Mouse (Mus musculus): Measurements from ENCODE around the gene Wdfy3. TPM values are rescaled to one million over a fixed set of nuclear protein-coding genes. Genes with fewer than 3 reads are reported as not detected.

Gene Wdfy3
- total RNA-seq, 1 experiment from 2014 or later, result 20.8 TPM

DNA sequence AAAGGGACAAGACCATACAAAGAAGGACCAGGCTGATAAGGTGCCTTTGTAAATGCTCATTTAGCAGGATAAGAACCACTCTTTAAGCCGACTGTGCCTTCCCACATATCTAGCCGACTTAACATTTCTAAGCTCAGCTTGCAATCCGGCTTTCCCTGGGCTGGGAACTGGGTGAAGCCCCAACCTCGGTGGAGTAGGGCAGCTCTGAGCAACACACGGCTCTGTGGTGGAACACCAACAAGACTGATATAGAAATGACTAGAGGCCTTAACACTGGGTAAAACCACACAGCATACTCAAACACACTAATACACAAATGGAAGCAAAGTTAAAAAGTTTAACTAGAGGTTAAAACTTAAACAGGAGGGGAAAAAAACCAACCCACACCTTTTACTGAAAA, 7.9 kb downstream of the Wdfy3 start:
- ATAC-seq (ENCODE audit: extremely low read depth, insufficient number of reproducible peaks, low FRiP score, poor library complexity, severe bottlenecking), result no peak

DNA sequence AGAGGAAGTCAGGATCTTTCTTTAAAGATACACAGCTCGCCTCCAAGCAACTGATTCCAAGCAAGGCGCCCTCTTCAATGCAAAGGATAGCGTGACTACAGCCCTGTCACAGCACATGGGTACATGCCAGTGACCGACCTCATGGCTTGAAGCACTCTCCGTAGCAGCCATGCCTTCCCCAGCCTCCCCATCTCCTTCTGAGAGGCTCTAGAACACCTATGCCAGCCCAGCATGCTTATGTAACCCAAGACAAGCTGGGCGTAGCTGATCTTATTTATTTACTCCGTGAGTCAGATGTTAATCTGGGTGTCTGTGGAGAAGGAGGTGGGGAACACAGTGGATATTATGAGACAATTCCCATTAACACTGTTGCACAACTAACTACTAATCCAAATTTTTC, 13.8 kb downstream of the Wdfy3 start:
- ATAC-seq (ENCODE audit: extremely low read depth, insufficient number of reproducible peaks, low FRiP score, poor library complexity, severe bottlenecking), result no peak

DNA sequence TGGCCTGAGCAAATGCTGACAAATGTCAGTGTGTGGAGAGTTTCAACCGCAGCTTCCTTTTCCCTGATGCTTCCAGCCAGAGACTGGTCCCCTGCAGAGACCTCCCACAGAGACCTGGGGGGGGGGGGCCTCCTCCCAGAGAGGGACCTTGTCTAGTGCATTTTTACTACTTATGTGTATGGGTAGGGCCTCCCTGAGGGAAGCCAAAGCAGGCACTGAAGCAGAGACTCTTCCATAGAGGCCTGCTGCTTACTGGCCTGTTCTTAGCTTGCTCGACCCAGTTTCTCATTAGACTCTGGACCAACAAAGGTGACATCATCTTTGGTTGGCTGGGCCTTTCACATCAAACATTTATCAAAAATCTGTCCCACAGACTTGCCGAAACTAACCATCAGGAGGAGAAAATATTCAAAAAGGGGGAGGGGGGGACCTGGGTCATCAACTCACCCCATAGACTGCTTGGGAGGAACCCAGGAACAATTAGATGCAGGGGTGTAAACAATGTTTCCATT, 14.5 kb downstream of the Wdfy3 start:
- no peak for ATAC-seq (ENCODE audit: extremely low read depth, insufficient number of reproducible peaks, low FRiP score, poor library complexity, severe bottlenecking)

DNA sequence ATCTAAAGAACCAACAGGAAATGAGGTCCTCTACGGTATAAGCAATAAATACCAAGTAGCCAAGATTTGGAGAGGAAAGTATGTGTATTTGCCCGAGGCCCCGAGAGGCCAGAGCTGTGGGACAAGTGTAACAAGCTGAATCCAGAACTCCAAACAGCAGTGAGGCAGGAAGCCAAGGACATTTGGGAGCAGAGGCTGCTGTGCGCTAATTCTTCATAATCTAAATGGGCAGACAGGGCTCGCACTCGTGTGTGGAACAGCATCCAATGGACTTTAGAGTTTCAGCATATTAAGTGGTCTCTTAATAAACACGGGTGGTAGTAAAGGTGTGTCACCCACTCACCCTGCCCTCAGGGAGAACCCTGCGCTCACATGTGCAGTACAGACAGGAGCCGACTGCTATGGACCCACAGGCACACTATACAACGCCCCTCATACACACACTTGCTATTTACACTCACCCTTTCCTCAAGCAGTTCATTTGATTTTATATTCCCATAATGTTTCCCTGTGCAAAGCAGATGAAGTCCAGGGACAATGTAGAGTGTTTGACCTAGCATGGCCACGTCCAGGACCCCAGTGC, 15.1 kb downstream of the Wdfy3 start:
- ATAC-seq (ENCODE audit: extremely low read depth, insufficient number of reproducible peaks, low FRiP score, poor library complexity, severe bottlenecking), result no peak

DNA sequence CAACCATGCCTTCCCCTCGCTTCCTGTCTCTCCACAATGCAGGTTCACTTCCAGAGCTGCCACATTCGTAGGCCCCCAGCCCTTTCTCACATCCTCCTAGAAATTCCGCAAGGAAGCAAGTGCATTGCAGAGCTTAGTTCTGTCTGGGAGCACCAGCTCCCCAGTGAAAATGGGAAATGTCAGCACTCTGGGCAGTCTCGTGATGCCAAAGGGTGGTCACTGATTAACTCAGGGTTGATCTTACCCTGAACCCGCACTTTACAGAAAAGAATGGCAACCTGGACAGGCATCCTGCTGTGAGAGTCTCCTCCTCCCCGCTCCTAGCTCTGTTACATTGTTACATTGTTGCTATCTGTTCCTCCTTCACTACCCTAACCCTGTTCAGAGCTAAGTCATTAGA, 16.8 kb downstream of the Wdfy3 start:
- no peak for ATAC-seq (ENCODE audit: extremely low read depth, insufficient number of reproducible peaks, low FRiP score, poor library complexity, severe bottlenecking)

DNA sequence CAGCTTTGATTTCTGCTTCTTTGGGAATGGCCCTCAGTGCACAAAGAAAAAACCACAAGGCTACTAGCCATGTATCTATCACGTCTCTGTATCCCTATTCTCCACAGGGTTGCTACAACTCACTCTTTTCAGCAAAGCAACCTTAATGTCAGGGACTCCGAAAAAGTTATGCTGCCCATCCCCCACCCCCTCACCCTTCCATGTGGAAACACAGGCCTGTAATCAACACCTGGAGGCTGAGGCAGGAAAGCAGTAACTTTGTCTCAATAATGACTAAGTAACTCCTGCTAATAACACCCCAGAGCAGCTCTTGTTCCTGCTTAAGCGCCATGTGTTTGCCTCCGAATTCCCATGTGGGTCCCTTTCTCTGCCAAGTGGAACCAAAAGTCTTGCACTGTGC, 17.3 kb downstream of the Wdfy3 start:
- no peak for ATAC-seq (ENCODE audit: extremely low read depth, insufficient number of reproducible peaks, low FRiP score, poor library complexity, severe bottlenecking)

DNA sequence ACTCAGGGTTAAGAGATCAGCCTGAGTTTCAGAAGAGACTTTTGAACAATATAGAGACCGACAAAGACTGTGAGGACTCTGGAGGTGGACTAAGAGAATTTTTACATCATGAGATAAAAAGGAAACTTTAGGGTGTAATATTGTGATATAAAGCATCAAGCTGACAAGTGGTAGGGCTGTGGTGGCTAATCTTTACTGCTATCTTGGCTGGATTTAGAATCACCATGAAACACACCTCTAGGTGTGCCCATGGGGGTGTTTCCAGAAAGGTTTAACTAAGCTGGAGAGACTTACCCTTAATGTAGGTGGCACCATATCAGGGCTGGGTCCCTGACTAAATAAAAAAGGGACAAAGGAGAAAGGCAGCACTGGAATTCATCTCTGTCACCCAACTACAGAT, 19.0 kb downstream of the Wdfy3 start:
- ATAC-seq (ENCODE audit: extremely low read depth, insufficient number of reproducible peaks, low FRiP score, poor library complexity, severe bottlenecking), result no peak

DNA sequence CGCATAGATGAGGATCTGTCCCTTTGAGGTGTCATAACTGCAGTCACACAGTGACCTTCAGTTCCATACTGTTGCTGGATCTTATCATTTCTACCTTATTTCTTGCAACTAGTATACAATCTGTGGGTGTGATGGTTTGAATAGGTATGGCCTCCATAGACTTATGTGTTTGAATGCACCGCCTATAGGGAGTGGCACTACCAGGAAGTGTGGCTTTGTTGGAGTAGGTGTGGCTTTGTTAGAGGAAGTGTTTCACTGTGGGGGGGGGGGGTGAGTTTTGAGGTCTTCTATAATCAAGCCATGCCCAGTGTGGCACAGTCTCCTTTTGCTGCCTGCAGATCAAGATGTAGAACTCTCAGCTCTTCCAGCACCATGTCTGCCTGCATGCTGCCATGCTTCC, 21.3 kb downstream of the Wdfy3 start:
- no peak for ATAC-seq (ENCODE audit: extremely low read depth, insufficient number of reproducible peaks, low FRiP score, poor library complexity, severe bottlenecking)

DNA sequence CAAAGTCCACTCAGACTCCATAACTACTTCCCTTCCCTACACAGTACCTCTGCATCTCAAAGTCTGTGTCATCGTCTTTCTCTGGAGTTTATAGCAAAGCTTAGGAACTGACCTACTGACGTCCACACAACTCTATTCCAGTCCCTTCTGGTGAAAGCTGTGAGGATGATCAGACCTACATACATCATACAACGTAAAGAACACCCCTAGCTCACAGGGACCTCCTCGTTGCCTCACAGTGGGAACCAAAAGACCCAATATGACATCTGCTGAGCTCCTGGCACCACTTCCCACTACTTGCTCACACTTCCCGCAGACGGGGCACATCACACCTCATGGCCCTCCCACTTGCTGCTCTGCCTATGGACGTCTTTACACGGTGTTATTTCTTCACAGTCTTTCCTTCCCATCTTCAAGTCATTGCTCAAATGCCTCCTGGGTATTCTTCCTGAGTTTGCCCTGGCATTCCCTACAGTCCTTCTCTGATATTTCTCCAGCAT, 23.1 kb downstream of the Wdfy3 start:
- no peak for ATAC-seq (ENCODE audit: extremely low read depth, insufficient number of reproducible peaks, low FRiP score, poor library complexity, severe bottlenecking)

DNA sequence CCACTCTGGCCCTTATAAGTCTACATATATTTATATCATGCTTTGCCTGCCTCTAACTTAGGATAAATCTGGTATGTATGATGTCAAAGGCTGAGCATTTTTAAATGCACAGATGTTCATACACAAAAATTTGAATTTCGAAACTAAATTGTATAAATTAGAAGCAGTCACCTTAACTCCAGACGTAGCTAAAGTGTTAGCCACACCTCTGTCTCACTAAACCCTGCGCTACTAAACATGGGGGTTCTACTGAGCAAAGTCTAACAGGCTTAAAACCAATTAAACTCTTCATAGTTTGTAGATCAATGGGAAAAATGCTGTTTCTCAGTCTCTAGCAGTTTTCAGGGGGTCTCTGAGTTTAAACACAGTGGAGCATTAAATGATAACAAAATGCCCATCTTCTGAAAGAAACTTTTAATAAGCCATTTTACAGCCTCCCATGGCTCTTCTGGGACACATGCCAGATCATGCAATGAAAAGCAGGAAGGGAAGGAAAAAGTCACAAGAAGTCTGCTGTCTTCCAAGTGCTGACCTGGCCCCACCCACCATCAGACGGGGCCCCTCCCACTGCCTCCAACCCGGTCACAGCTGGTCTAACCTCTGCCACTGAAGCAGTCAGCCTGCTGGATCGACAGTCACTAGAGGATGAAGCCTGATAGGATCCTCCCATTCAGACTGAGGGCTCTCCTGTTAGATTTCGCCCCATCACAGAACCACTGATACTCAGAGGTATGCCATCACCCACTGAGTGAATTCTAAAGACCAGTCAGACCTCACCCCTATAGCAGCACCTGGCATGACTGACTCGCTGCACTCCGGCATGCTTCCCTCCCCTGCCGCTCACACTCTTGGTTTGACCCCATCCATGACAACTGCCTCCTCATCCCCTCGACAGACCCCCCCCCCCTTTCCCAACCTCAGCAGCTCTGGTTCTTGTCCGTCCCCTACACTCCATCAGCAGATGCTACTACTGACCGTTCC, 23.8 kb downstream of the Wdfy3 start:
- ATAC-seq (ENCODE audit: extremely low read depth, insufficient number of reproducible peaks, low FRiP score, poor library complexity, severe bottlenecking), result no peak

DNA sequence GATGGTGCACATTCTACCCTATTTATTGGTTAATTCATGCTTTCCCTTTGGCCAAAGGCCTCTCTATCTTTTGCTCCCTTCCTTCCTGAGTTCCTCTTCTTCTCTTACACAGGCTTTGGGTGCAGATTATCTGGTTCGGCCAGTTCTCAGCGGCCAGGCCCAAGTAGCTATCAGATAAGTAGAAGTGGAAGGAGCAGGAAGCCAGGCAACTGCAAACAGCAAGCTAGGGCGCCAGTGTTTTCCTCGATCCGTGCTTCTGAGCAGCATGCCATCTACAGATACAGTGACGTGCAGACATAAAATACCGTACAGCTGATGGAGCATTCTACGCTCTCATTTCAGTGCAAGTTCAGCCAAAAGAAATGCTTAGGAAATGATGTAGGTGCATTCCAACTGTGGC, 24.5 kb downstream of the Wdfy3 start:
- ATAC-seq (ENCODE audit: extremely low read depth, insufficient number of reproducible peaks, low FRiP score, poor library complexity, severe bottlenecking), result no peak

DNA sequence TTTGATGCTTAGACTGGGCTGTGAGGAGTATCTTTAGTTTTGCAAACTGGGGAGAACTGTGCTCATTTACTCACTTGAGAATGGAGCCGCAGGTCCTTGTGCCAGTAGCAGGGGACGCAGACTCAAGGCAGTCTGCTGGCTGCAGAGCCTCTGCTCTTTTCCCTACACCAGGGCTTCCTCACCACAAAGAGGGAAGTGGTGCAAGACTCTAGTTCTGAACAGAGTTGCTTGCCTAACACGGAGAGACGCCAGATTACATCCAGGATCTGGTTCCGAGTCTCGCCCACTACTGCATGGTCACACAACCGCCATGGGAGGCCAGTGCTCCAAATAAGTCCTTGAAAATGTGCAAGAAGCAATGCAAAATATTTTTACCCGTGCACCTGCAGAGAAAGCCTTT, 36.4 kb downstream of the Wdfy3 start:
- ATAC-seq (ENCODE audit: extremely low read depth, insufficient number of reproducible peaks, low FRiP score, poor library complexity, severe bottlenecking), result peak; percentile 65

DNA sequence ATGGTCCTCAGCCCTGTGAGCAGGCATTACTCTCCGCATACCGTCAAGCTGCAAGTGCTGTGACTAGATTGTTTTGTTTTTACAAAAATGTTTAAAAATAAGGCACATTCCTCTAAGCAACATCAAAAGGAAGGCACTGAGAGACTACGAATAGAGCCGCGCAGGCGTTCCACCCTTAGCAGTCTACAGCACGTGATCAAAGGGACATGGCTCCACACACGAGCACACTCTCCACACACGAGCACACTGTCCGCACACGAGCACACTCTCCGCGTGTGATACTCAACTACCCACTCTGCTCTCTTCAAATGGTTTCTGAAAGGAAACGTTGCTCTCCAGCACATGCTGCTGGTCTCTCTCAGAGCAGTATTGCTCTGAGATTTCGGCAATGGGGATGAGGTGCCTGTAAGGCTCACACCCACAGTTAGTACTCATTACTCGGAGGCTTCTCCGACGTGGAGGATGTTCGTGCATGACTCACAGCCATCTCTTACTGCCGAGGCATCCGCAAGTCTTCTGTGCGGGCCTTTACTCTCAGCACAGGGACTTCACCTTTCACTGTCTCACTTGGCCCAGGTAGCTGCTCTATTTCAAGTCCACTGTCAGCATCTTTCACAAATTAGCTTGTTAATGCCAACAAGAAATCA, 37.0 kb downstream of the Wdfy3 start:
- ATAC-seq (ENCODE audit: extremely low read depth, insufficient number of reproducible peaks, low FRiP score, poor library complexity, severe bottlenecking), result no peak

DNA sequence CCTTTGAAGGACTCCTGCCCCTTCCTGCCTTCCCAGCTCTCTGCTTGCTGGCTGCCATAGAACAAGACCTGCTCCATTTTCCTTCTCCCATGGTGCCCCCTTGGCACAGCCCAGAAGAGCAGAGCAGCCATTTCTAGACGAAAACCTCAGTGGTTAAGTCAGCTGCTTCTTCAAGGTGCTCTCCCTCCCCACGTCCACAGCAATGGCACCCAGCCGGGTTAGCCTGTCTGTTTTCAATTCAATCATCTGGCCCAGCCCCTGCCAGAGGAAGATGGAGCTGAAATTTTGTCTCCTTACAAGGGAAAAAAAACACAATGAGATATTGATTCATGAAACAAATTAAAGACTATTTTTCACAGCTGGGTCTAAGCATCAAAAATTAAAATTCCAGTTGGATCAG, 37.5 kb downstream of the Wdfy3 start:
- no peak for ATAC-seq (ENCODE audit: extremely low read depth, insufficient number of reproducible peaks, low FRiP score, poor library complexity, severe bottlenecking)

DNA sequence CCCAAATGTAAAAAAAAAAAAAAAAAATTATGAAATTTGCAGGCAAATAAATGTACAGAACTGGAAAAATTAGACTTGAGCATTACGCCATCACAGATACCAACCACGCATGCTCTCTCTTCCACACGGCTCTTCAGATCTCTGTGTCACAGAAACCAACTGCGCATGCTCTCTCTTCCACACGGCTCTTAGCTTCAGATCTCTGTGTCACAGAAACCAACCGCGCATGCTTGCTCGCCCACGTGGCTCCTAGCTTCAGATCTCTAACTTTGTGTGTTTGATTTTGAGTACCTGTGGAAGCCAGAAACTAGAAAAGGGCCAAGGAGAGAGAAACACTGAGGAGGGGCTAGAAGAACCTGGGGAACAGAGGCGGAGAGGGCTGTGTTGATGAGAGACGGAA, 46.3 kb downstream of the Wdfy3 start:
- ATAC-seq (ENCODE audit: extremely low read depth, insufficient number of reproducible peaks, low FRiP score, poor library complexity, severe bottlenecking), result no peak

DNA sequence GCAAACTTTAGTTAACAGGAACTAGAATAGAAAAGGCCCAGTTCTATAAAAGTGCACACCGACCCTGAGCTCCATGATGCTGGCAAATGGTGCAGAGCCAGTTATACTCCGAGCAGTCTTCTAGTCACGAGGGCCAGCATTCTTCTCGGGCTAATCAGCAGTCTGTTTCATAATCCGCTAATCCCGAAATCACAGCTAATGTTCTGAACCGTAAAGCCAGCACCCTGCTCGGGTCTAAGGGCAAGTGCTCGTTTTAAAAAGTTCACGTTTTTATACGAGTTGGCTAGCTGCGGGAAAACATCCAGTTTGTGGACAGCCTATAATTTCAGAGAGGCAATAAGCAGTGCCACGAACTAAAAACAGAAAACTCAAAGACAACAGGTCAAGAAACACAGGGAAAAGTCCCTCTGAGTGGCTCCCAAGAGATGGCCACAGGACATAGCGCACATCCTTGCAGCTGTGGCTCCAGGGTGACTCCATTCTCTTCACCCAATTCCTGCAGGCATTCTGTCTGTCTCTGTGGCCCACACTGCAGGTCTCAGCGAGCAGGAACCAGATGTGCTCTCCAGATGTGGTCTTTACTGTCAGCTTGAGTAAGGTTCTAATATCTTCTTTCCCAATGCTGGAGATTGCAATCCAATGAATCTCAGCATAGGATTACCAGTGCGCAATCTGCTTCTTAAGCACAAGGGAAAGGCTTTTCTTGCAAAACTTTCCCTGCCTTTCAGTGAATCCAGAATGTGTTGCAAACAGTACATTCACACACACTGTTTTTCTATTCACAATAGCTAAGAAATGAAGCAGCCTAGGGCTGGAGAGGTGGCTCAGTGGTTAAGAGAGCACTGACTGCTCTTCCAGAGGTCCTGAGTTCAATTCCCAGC, 47.5 kb downstream of the Wdfy3 start:
- ATAC-seq (ENCODE audit: extremely low read depth, insufficient number of reproducible peaks, low FRiP score, poor library complexity, severe bottlenecking), result no peak

DNA sequence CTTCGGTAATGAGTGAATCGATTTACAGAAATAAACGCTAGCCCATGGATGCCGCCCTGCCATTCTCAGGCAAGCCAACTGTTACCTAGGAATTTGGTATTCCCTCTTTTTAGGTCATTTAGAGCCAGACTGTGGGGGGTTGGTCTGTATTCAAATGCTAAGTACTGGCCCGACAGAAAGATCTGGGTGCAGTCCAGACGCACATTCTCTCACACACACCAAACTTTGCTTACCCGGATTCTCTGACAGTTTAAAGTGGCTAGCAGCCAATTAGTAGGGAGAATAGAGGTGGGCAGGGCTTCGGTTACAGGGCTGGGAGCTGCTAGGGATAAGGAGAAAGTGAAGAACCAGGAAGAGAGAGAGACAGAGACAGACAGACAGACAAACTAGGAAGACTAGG, 55.5 kb downstream of the Wdfy3 start:
- ATAC-seq (ENCODE audit: extremely low read depth, insufficient number of reproducible peaks, low FRiP score, poor library complexity, severe bottlenecking), result no peak

DNA sequence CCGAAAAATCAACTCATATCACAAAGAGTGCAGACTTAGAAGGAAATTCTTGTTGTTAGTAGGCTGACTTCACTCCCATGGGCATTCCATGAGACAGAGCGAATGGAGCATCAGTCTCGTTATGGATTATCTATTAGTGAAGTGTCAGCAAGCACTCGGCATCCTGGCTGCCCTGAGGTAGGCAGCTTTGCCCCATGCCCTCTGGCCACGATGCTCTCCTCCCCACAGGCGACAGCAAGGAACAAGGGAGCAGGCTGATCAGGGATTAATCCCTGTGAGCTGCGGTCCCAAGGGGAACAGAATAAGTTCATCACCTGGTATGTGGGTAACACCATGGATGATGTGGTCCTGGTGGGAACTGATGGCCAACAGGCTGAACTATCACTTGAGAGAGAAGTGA, 55.9 kb downstream of the Wdfy3 start:
- no peak for ATAC-seq (ENCODE audit: extremely low read depth, insufficient number of reproducible peaks, low FRiP score, poor library complexity, severe bottlenecking)

DNA sequence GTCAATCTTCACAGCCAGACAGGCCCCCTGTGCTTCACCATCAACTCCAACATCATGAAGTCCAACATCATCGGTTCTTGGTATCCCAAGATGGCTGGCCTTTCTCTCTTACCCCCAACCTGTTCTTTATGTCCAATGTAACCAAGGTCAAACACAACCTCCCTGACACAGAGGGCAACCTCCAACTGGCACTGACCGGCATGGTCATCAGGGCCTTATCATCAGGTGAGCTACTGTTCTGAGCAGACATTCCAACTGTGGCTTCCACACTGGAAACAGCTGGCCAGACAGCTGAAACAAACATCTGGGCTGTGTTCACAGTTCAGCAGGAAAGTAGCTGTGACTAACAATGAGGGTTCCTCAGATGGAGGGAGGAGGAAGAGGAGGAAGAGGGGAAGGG, 58.8 kb downstream of the Wdfy3 start:
- ATAC-seq (ENCODE audit: extremely low read depth, insufficient number of reproducible peaks, low FRiP score, poor library complexity, severe bottlenecking), result no peak

Data from neutrophil, adult 5-6 weeks (primary cell).